Mouse (Mus musculus) megakaryocyte, embryonic 14.5 days (primary cell): Measurements from ENCODE around the gene Eno1.

Experiments
- FLI1 ChIP-seq: IDR thresholded peaks from 2 replicates; pipeline ENCODE4 v1.6.1; 2012; ENCODE audit warnings: low read length, inconsistent platforms, mixed read lengths
- GATA1 ChIP-seq: IDR thresholded peaks from 3 replicates; pipeline ENCODE4 v1.6.1; 2012; ENCODE audit warnings: mixed read lengths, low read length, inconsistent platforms, borderline replicate concordance

DNA sequence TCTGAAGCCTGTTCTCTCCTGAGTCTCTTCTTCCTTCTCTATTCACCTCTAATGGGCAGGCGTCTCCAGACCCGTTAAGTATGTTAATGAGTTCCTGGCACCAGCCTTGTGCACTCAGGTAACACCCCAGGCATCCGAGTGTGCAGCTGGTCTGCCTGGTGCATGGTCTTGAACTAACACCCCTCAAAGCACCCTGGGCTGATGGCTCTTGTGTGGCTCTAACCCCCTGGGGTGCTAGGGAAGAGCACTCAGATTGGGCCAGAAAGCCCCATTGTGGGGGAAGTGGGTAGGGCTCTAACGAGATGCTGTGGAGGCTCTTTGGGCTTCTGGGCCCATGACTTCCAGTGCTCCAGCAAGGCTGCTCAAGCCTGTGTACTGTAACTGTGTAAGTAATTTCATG lies 5.2 kb downstream of the Eno1 start:
- no peak for TF ChIP-seq FLI1
- TF ChIP-seq GATA1 = no peak
